Mouse (Mus musculus): ENCODE results near the gene Wdr95.

DNA sequence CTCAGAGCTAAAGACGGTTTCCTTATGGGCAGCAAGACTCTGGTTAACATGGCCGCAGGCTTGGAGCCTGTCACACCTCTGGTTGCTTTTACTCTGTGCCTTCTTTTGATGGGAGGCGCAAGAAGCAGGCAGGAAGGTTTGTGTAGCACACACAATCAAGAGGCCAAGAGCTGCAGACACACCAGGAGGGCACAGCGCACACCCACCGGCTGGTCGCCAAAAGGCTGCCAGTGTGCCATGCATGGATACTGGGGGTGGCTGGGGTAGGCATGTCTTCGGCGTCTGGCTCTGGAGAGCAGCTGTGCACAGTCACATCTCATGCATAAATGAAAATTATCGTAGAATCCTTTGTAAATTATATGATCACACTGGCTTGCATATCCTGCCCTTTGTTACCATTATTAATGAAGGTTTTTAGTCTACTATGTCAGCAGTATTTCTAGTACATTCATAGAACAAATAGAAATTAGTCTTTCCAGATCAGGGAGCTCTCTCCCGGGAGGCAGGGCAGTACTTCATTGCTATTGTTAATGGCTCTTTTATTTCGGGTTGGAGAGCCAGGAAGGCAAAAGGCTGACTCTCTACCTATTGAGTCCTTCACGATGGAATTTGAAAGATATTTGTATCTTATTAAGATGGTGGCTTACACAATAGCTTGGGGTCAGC lies 31.9 kb upstream of the Wdr95 start:
- TF ChIP-seq CTCF (IDR thresholded peaks at IDR 0.05; ENCODE audit: insufficient read depth, low read depth, low read length) (no peak), POLR2A (IDR thresholded peaks at IDR 0.05; ENCODE audit: insufficient read depth, low read depth, low read length) (no peak)

All from olfactory bulb, adult 2 months (tissue).